1 mouse cellular context compared by ENCODE assay signal in genomic region chr3:89247466-89247865, GRCm38 (mm10).
TF ChIP-seq lines count a peak whose summit lies in the region.

No protein-coding gene starts in this region.

TF ChIP-seq in myocyte, 11 proteins besides CTCF, POLR2A, EP300 and RAD21:
- TF ChIP-seq TCF3 (IDR thresholded peaks at IDR 0.05; ENCODE audit: insufficient read length, low read depth) (no peak), REST (IDR thresholded peaks at IDR 0.05; ENCODE audit: insufficient read depth, insufficient read length) (no peak), MYOD1 (IDR thresholded peaks at IDR 0.05; ENCODE audit: control insufficient read depth in 1 of 3, insufficient read length in 2 of 3, low read depth in 2 of 3) (no peak), SRF (IDR thresholded peaks at IDR 0.05; ENCODE audit: control insufficient read depth, insufficient read length, low read depth) (no peak), TCF12 (IDR thresholded peaks at IDR 0.05; ENCODE audit: insufficient read depth, poor library complexity, severe bottlenecking) (no peak), POLR2AphosphoS2 (IDR thresholded peaks at IDR 0.05; ENCODE audit: insufficient read length, low read depth) (no peak), CEBPB (IDR thresholded peaks at IDR 0.05; ENCODE audit: insufficient read depth, poor library complexity, severe bottlenecking) (no peak)
